Mouse (Mus musculus) frontal cortex, postnatal 10 days (tissue): Measurements from ENCODE around the gene Rpl6.
"Not testable (repeated sequence)": the region's sequence is repeated elsewhere in the genome, so short reads cannot be mapped to it uniquely, and the experiment has no call there.

Source experiments
- DNase-seq, 2 experiments: peaks; one replicate each; pipeline ENCODE4 v3.0.0; 2022; ENCODE audit warnings: low spot score in 2 of 2, mixed read lengths in 1 of 2

Rpl6 gene

GRCm38 (mm10) chr5:121196764-121197163 is 7.5 kb upstream of the Rpl6 start:
- DNase-seq, result no peak

- DNase-seq, result no peak
Observed at GRCm38 (mm10) chr5:121197337-121197736, 6.9 kb upstream of the Rpl6 start.

- DNase-seq, result no peak
Observed at GRCm38 (mm10) chr5:121198376-121198775, 5.9 kb upstream of the Rpl6 start.

- DNase-seq, result no peak
Observed at GRCm38 (mm10) chr5:121201739-121202138, 2.5 kb upstream of the Rpl6 start.

GRCm38 (mm10) chr5:121202467-121202866 is 1.8 kb upstream of the Rpl6 start:
- DNase-seq, result no peak

- DNase-seq, result not testable (repeated sequence)
Observed at GRCm38 (mm10) chr5:121205537-121206130, 1.4 kb downstream of the Rpl6 start.

GRCm38 (mm10) chr5:121206540-121206939 is 2.3 kb downstream of the Rpl6 start:
- no peak for DNase-seq

GRCm38 (mm10) chr5:121206984-121207383 is 2.7 kb downstream of the Rpl6 start:
- no peak for DNase-seq

GRCm38 (mm10) chr5:121209755-121210600 is 5.7 kb downstream of the Rpl6 start:
- no peak for DNase-seq

- DNase-seq, result no peak
Observed at GRCm38 (mm10) chr5:121210601-121210924, 6.3 kb downstream of the Rpl6 start.

- no peak for DNase-seq
Observed at GRCm38 (mm10) chr5:121212108-121212507, 7.8 kb downstream of the Rpl6 start.

- DNase-seq, result no peak
Observed at GRCm38 (mm10) chr5:121214707-121215106, 10.4 kb downstream of the Rpl6 start.

GRCm38 (mm10) chr5:121215380-121216125 is 11.3 kb downstream of the Rpl6 start:
- DNase-seq, result peak; percentile 54 to 67

GRCm38 (mm10) chr5:121216126-121216446 is 11.8 kb downstream of the Rpl6 start:
- no peak for DNase-seq

GRCm38 (mm10) chr5:121216584-121217312 is 12.5 kb downstream of the Rpl6 start:
- not testable (repeated sequence) for DNase-seq

GRCm38 (mm10) chr5:121217313-121217634 is 13.0 kb downstream of the Rpl6 start:
- no peak for DNase-seq

- no peak for DNase-seq
Observed at GRCm38 (mm10) chr5:121219190-121219589, 14.9 kb downstream of the Rpl6 start.

GRCm38 (mm10) chr5:121219980-121220731 is 15.9 kb downstream of the Rpl6 start, which contains the start of gene Hectd4:
Gene Hectd4, plus strand, starts transcription at chr5:121220219.
- peak; percentile 91 to 97 for DNase-seq

- peak in 1 of 2 experiments; percentile 41 for DNase-seq
Observed at GRCm38 (mm10) chr5:121220732-121221301, 16.5 kb downstream of the Rpl6 start.

- DNase-seq, result no peak
Observed at GRCm38 (mm10) chr5:121221328-121221850, 17.1 kb downstream of the Rpl6 start.

GRCm38 (mm10) chr5:121224020-121224419 is 19.7 kb downstream of the Rpl6 start:
- not testable (repeated sequence) for DNase-seq
